Mouse (Mus musculus) CH12.LX (cell line): ENCODE measurements at regions not wholly inside any gene's neighbourhood (a gene's known extent, or its start where the extent isn't known, plus 50 kb on each side); places are given as distances from the start of the nearest gene placed in this dataset.

Experiments
- CHD2 ChIP-seq: IDR thresholded peaks from 2 replicates; pipeline ENCODE4 v1.6.1; 2011; ENCODE audit warnings: low read length, improper control_type of control experiment
- CTCF ChIP-seq, 2 experiments: IDR thresholded peaks in 1 of 2; conservative IDR thresholded peaks in 1 of 2; 2 replicates each; pipeline ENCODE4 v1.5.1; 2011 to 2012; ENCODE audit warnings: low read depth in 2 of 2, low read length in 2 of 2, improper control_type of control experiment in 1 of 2, inconsistent platforms in 1 of 2, mild to moderate bottlenecking in 1 of 2, moderate library complexity in 1 of 2

DNA sequence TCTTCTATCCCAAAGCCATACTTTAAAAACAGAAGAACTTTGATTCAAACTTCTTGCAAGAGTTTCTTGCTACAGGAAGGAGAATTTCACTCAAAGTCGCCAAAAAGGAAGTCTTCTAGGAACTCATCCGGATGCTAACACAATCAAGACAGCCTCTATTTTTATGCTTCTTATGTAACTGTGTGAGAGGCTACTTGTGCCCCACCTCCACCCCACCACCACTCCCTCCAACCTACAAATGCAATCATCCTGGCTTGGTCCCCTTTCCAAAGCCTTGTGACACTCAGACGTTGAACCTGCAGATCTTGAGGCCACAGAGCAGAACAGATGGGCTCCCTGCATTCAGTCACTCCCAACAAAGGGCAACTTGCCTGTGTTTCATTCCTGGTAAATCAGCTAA, 77.1 kb upstream of the Gm47985 start:
- no peak for TF ChIP-seq CHD2
- TF ChIP-seq CTCF (conservative IDR thresholded peaks at IDR 0.05 in 1 of 2, IDR thresholded peaks at IDR 0.05 in 1 of 2; ENCODE audit: low read depth in 2 of 2, low read length in 2 of 2): no peak
